Mouse (Mus musculus) cerebellum, adult 11-12 months (tissue): ENCODE measurements around the gene Sh3rf1.

ENCODE experiments used
- DNase-seq: peaks from one replicate; pipeline ENCODE4 v3.0.0; 2022

Gene Sh3rf1

DNA sequence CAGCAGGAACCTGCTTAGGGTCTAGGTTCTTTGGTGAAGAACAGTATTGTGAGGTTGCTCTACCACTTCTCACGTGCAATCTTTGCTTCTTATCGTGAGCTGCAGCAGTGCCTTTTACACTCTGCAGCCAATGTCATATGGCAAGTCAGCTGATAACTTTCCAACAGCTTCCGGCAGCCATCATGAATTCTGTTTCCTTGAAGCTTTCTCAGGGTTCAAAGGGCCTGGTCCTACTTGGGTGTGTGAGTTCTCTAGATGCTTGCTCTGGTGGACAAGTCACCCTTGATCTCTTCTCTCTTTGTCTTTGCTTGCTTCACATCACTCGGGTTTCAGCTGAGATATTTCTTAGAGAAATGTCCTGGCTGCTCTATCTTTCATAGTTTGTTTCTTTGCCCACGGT, 211.8 kb downstream of the Sh3rf1 start:
- DNase-seq: no peak

DNA sequence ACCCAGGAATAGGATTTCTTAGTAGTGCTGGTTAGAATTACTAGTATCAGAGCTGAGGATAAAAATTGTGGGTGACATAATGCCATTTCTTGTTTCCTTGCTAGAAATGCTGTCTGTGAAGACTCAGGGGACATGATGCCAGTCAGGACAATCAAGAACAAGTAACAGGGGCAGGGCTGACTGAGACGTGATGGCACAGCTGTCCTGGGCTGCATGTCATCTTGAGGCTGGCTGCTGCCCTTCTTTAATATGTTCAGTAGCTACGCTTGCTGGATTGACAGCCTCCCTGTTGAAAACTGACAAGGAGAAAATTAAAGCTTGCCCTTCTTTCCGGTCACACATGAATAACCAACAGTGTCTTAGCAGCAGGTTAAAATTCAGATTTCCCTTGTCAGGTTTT, 212.5 kb downstream of the Sh3rf1 start:
- no peak for DNase-seq

DNA sequence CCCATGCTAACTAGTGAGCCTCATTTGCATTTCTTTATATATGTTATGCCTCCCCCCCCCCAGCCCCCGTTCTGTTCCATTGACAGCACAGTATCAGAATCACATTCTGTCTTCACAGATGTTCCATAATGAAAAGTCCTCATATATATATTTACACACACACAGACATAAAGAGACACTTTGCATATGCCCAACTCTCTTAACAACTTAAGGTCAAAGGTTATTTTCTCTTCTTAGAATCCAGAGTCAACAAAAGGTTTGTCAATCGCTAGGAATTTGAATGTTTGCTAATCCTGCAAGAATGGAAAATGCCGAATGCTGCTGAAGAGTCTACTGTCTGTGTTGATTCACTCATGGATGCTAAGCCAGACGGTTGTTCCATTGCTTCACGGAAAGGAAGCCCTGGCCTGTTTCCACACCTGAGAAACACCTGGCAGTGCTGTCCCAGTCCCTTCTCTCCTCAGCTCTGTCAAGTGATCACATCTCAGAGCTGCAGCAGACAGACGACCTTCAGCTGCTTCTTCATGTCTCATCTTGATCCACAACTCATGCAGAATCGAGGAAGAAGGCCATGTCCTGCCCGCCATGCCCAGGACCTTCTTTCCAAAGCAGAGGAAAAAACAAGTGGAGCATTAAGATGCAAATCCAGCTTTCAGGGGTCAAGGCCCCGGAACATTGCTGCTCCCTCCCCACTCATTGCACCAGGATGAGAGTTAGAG, 213.1 kb downstream of the Sh3rf1 start:
- no peak for DNase-seq

DNA sequence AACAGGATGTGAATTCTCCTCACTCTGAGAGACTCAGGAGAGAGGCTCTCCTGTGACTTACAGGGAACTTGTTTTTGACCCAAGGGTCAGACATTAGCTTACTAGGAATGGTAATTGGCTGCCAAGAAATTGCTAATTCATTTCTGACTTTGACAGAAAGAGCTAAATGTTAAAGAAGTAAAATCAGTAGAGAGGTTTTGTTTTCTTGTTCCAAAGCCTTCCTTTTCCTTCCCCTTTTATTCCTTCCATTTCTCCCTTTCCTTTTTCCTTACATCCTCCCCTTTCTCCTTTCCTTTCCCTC, 213.6 kb downstream of the Sh3rf1 start:
- DNase-seq: no peak

DNA sequence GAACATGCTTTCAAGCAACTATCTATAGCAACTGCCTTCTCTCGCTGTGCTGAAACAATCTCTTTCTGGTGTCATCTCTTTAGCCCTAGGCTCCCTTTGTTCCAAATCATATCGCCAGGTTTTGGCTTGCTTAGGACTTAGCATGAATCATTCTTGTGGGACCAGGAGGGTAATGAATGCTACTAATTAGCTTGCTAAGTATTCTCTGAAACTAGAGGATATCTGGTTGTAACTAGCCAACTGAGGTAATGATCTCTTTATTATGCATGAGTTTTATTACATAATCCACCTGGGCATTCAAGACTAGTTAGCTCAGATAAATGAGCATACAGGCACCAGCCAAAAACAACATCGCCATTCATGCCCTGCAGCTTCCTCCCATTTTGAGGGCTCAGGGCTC, 219.3 kb downstream of the Sh3rf1 start:
- DNase-seq: no peak

DNA sequence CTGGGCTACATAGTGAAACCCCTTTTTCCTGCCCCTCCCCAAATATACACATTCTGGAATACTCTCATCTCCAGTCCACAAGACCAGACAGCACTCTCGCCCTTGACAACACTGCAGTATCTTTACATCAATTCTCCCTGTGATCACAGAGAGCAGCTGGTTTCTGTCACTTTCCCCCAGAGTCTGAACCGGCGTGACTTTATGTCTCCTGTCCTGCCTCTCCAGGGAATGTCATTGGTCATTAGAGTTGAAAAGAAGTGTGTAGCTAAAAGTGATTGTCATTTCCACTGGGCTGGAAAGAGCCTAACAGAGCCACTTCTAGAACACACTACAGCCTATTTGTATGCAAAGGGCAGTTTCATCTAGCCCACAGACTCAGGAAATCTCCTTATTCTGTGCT, 220.7 kb downstream of the Sh3rf1 start:
- no peak for DNase-seq
